Mouse (Mus musculus) stomach, postnatal 0 days (tissue): ENCODE results near the gene Dyrk3. TPM values are rescaled to one million over a fixed set of nuclear protein-coding genes. Genes with fewer than 3 reads are reported as not detected.

Experiments
- ATAC-seq: fragments of 200-750 bp; cut with Nextera tagmentation; 2 replicates; pipeline ENCODE4 v1.8.0; 2017; ENCODE audit not compliant: low FRiP score, low TSS enrichment
- DNase-seq: peaks from one replicate; pipeline ENCODE4 v3.0.0-alpha.2; 2016; ENCODE audit warnings: low spot score
- H3K27ac ChIP-seq: fragments of 300-500 bp; sonication (generic); replicated peaks from 2 replicates; pipeline ENCODE4 v1.5.1; 2014; ENCODE audit warnings: mild to moderate bottlenecking, control low read depth
- H3K27me3 ChIP-seq: fragments of 300-500 bp; sonication (generic); 2 replicates; pipeline ENCODE4 v1.6.1; 2014; ENCODE audit warnings: low read length; ENCODE audit not compliant: control insufficient read depth, insufficient read depth
- H3K36me3 ChIP-seq: fragments of 300-500 bp; sonication (generic); 2 replicates; pipeline ENCODE4 v1.6.1; 2014; ENCODE audit warnings: low read length, mixed read lengths; ENCODE audit not compliant: control insufficient read depth, insufficient read depth
- H3K4me1 ChIP-seq: fragments of 300-500 bp; sonication (generic); replicated peaks from 2 replicates; pipeline ENCODE4 v1.6.1; 2014; ENCODE audit warnings: antibody characterized with exemption; ENCODE audit not compliant: control insufficient read depth, insufficient read depth
- H3K4me2 ChIP-seq: fragments of 300-500 bp; sonication (generic); replicated peaks from 2 replicates; pipeline ENCODE4 v1.6.1; 2014; ENCODE audit warnings: low read depth, mild to moderate bottlenecking, control low read depth, moderate library complexity
- H3K4me3 ChIP-seq: fragments of 300-500 bp; sonication (generic); 2 replicates; pipeline ENCODE4 v1.5.1; 2014; ENCODE audit warnings: low read depth, low read length, control low read depth
- H3K9ac ChIP-seq: fragments of 300-500 bp; sonication (generic); 2 replicates; pipeline ENCODE4 v1.6.1; 2014; ENCODE audit warnings: mild to moderate bottlenecking, low read length, control low read depth, mixed read lengths
- H3K9me3 ChIP-seq: fragments of 300-500 bp; sonication (generic); 2 replicates; pipeline ENCODE4 v1.6.1; 2016; ENCODE audit warnings: low read length; ENCODE audit not compliant: control insufficient read depth
- CTCF ChIP-seq: IDR thresholded peaks from 2 replicates; pipeline ENCODE4 v1.5.1; 2016; ENCODE audit warnings: antibody characterized with exemption, low read depth, mild to moderate bottlenecking, moderate library complexity
- EP300 ChIP-seq: optimal IDR thresholded peaks from 2 replicates; pipeline ENCODE3; 2016; ENCODE audit warnings: antibody characterized with exemption
- WGBS: fragments of 180-500 bp; shearing (Covaris S2); extraction: QIAGEN DNeasy Blood & Tissue Kit; methylation state at CpG from one replicate; pipeline ENCODE4 v1.1.7; 2014; 5-methylcytosine and 5-hydroxymethylcytosine counted together
- polyA plus RNA-seq: library from polyadenylated mRNA; unstranded; fragments of >200 nt; fragmentation: Nextera tagmentation; extraction: Ambion mirVana; gene quantifications from 2 replicates; pipeline ENCODE4 v1.2.1, GENCODE M21; 2015

The Dyrk3 gene
- polyA plus RNA-seq, 1 experiment from 2014 or later: 1.4 TPM

DNA sequence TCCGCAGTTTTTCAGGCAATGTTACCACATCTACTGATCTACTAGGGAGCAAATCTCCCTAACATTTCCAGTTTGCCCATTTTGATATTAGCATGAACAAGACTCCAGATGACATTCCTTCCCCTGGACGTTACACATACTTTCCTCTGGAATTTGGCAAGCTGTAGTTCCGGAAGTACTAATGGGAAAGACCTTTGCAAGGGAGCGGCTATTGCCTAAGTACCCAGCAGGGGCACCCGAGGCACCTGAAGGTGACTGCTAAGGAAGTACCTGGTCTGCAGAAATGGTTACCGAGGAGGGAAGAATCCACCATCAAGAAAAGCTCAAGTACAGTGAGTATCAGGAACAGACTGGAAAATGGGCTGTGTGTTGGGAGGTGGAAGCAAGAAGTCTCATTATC is 25.6 kb downstream of the Dyrk3 start:
- WGBS: 24% methylated on average over 6 of the region's 6 CpGs
- no peaks in the 10 kb centered on the region for H3K27me3 ChIP-seq
- DNase-seq: peak; percentile 80
- no peak overlapping the region for H3K4me2 ChIP-seq
- no peaks in the 10 kb centered on the region for H3K9me3 ChIP-seq
- no peak overlapping the region for H3K4me3 ChIP-seq
- TF ChIP-seq EP300 (no peak), CTCF (peak; percentile 72)
- no peak overlapping the region for H3K9ac ChIP-seq
- no peak overlapping the region; the same call in 1 of the 2 replicates for H3K27ac ChIP-seq
- peak; percentile 71 for ATAC-seq
- no peaks in the 10 kb centered on the region for H3K36me3 ChIP-seq
- H3K4me1 ChIP-seq: peaks cover 3% of the 10 kb centered on the region; the same call in 1 of the 2 replicates

DNA sequence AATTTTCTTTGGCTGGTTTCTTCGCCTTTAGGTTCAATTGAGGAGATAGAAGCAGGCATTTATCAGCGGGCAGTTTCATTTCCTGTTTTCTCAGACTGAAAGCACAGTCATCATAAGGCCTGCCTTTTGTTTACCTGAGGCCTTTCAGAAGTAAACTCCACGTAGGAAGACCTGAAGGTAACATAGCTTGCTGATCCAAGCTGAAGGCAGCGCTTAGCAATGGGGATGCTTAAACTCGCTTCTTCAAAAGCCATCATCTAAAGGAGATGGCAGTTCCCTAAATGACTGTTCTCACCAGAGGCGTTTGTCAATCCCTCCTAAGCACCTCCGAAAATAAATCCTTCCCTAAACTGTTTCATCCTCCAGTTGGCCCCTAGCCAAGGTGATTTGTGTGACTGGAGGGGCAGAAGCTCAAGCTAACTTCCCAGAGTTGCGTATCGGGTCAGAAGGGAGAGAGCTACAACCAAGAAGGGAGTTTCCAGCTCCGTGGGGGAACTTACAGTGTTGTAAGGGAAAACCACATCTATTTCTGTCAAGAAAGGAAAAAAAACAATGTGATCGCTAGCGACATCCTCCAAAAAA is 27.5 kb downstream of the Dyrk3 start:
- WGBS: 49% methylated on average over 12 of the region's 12 CpGs
- Histone ChIP-seq H3K9ac (no peak overlapping the region), H3K4me3 (no peak overlapping the region), H3K4me2 (no peak overlapping the region), H3K9me3 (no peaks in the 10 kb centered on the region), H3K4me1 (peaks cover 4% of the 10 kb centered on the region; the same call in 1 of the 2 replicates), H3K36me3 (no peaks in the 10 kb centered on the region), H3K27me3 (no peaks in the 10 kb centered on the region), H3K27ac (peak overlapping the region; percentile 5; the same call in 1 of the 2 replicates)
- no peak for ATAC-seq
- TF ChIP-seq EP300 (no peak), CTCF (no peak)
- no peak for DNase-seq

DNA sequence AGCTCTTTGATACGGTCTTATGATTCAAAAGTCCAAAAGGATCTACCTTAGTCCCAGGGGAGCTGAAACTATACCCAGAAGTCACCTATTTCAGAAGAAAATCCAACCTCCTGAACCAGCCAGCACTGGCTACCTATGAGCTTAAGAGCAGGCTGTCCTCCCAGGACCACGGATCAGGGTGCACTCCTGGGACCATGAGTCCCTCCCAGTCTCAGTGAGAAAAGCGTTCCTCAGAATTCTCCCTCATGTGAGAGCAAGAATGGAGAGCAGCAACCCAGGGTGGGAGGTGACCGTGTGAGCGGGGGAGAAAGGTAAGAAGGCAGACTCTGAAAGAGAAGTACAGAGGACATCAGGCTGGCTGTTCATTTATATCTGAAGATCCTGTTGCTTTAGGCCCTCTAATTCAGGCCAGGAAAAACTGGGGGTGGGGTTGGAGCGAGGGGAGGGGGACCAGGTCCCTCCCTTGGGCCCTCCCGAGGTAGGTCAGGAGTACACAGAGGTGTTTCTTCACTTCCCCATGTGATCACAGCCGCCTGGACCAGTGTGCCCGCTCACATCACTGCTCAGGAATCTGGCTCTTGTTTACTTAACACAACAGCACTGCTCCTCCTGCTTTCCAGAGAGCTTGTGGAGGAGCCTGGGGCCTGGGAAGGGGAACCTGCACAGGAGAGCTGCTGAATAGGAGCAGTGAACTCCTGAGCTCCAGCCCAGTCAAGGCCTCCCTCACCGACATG is 30.4 kb downstream of the Dyrk3 start:
- TF ChIP-seq EP300 (no peak), CTCF (no peak; the same call in 1 of the 2 replicates)
- Histone ChIP-seq H3K4me2 (no peak overlapping the region; the same call in 1 of the 2 replicates), H3K36me3 (no peaks in the 10 kb centered on the region), H3K27ac (peak overlapping the region; percentile 88), H3K4me3 (no peak overlapping the region), H3K4me1 (peaks cover 4% of the 10 kb centered on the region; the same call in 1 of the 2 replicates), H3K9ac (0 out of 2 replicates have a peak overlapping the region, but pooled peaks have one; percentile 31), H3K9me3 (no peaks in the 10 kb centered on the region), H3K27me3 (no peaks in the 10 kb centered on the region)
- WGBS: 25% methylated on average over 10 of the region's 10 CpGs
- ATAC-seq: peak; percentile 95
- DNase-seq: peak; percentile 83

DNA sequence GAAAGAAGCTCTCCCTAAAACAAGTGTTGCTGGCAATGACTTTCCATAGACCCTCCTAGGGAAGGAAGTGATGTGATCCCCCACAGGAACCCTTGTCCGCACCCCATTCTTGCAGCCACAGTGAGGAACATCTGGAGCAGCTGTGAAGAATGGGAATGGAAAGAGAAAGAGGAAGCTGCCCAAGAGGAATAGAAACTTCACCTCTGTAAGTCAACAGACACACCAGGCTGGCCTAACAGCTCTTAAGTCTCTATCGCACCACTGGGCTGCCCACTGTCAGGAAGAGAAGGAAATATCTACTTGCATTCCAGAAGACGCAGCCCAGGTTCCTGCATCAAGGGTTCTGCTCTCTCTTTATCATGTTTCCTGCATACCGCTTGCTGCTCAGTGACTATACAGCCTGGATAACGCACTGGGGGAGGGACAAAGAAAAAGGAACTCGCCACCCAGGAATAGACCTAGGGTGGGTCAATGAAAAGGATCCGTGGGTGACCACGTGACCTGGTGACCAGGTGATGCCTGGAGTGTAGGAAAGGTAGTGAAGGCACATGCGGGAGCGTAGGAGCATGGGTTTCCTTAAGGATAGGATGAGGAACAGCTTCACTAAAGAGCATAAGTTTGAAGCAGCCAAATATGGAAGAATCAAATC is 34.2 kb downstream of the Dyrk3 start:
- 63% methylated on average over 10 of the region's 10 CpGs for WGBS

DNA sequence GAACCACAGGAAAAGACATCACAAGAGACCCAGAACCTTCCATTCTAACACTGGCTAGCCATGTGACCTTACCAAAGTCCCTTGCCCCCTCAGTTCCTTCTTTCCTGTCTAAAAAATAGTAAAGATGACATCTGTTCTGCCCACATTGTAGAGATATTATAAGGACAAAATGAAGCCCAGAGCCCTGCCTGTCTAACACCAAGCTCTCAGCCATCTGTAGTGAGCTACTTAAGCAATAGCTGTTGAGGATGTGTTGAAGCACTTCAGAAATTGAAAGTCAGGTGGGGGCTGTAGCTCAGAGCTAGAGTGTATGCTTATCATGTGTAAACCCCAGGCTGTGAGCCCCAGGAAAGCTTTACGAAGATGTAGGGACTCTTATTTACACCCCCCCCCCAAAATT is 37.3 kb downstream of the Dyrk3 start:
- H3K9me3 ChIP-seq: no peaks in the 10 kb centered on the region
- no peak for DNase-seq
- no peak overlapping the region for H3K4me2 ChIP-seq
- no peak overlapping the region for H3K4me3 ChIP-seq
- TF ChIP-seq EP300 (no peak), CTCF (no peak)
- H3K27ac ChIP-seq: no peak overlapping the region
- H3K4me1 ChIP-seq: no peaks in the 10 kb centered on the region
- H3K27me3 ChIP-seq: no peaks in the 10 kb centered on the region
- WGBS: 60% methylated on average over 1 of the region's 1 CpGs
- no peaks in the 10 kb centered on the region for H3K36me3 ChIP-seq
- H3K9ac ChIP-seq: no peak overlapping the region
- ATAC-seq: no peak

More for the DNA sequence above, 34.2 kb downstream of the Dyrk3 start:
- Histone ChIP-seq H3K9ac (no peak overlapping the region), H3K9me3 (no peaks in the 10 kb centered on the region), H3K4me2 (no peak overlapping the region), H3K4me1 (peaks cover 4% of the 10 kb centered on the region; the same call in 1 of the 2 replicates), H3K27me3 (no peaks in the 10 kb centered on the region), H3K27ac (no peak overlapping the region), H3K36me3 (no peaks in the 10 kb centered on the region), H3K4me3 (no peak overlapping the region)
- no peak for ATAC-seq
- DNase-seq: no peak
- no peak for TF ChIP-seq CTCF
- no peak for TF ChIP-seq EP300

DNA sequence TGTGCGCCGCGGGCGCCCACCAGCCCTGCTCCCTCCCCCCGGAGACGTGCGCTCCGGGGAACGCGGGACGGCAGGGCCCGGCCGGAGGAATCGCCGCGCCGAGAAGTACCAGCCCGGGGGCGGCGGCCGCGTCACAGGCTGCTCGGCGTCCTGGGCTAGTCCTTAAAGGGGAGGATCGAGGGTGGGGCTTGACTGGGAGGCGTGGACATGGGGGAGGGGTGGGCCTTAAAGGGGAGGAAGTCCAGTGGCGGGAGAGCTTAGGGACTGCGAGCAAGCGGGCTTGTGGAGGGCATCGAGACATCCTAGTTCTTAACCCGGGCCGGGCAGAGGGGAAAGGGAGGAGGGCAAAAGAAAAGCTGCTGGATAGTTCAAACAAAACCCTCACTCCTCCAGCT is 40.4 kb downstream of the Dyrk3 start, which contains the start of gene Mapkapk2:
Mapkapk2 (minus strand) TSS at position 127 of the 395 bp plus-strand sequence.
- Histone ChIP-seq H3K9me3 (no peaks in the 10 kb centered on the region), H3K36me3 (no peaks in the 10 kb centered on the region), H3K27ac (peak within 1 kb of the TSS; percentile 98), H3K4me1 (peaks cover 12% of the 10 kb centered on the region; the same call in 1 of the 2 replicates), H3K4me3 (peak within 1 kb of the TSS; percentile 93), H3K4me2 (peak within 1 kb of the TSS; percentile 84), H3K9ac (peak within 1 kb of the TSS; percentile 94), H3K27me3 (no peaks in the 10 kb centered on the region)
- ATAC-seq (peak; percentile 95), DNase-seq (peak; percentile 97)
- TF ChIP-seq EP300: no peak
- TF ChIP-seq CTCF: no peak
- WGBS: 0% methylated on average over 30 of the region's 32 CpGs
